ENCODE assay signal across 13 mouse cellular contexts in the genomic region with DNA sequence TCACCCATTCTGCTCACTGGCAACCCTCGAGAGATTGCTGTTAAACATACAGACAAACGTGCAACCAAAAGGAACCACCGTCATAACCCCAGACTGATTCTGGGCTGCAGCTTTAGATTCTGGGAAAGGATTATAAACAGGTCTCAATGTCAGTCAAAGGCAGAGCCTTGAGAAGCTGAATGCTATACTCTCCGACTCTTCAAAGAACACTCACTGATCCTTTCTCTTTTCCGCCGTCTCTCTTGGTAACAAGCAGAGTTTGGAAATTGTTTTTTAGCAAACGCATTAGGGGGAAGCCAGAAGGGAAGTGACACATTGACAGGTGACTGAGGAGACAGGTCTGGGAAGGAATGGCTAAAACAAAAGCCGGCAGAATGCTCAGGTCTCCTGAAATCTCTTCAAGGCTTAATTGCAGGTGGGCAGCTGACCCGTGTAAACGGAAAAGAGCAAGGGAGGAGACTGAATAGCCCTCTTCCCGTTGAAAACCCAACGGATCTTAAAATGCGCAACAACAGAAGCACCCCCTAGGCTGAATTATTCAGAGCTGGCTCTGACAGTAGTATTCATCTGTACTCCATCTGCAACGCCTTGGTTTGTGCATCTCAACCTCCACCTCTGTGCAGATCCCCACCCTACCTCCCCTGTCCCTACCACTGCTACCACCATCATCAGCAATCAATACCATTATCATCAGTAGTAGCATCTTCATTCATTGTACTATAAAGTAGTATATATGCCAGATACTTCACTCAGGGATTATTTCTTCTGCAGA.
"Had no signal": no experiment of that assay in that cellular context is flagged by ENCODE, and none has a peak within 500 bp of the region (broad histone marks: within the 10 kb centered on the region; RNA-seq: fewer than 3 reads in every experiment).

No protein-coding gene starts in this region.

- H3K27ac ChIP-seq: layer of hippocampus, adult 2 months; limb, embryonic 13.5 days; liver, embryonic 14.5 days; neural tube, embryonic 13.5 days had no signal

- H3K36me3 ChIP-seq: limb, embryonic 13.5 days; neural tube, embryonic 13.5 days had no signal

- H3K9ac ChIP-seq: limb, embryonic 13.5 days; liver, embryonic 14.5 days; neural tube, embryonic 13.5 days had no signal

- H3K4me3 ChIP-seq: layer of hippocampus, adult 2 months; limb, embryonic 13.5 days; neural tube, embryonic 13.5 days had no signal

- H3K27me3 ChIP-seq: limb, embryonic 13.5 days; neural tube, embryonic 13.5 days had no signal

- H3K4me2 ChIP-seq: limb, embryonic 13.5 days; neural tube, embryonic 13.5 days had no signal

- H3K4me1 ChIP-seq: limb, embryonic 13.5 days; neural tube, embryonic 13.5 days had no signal

- DNase-seq: kidney, postnatal 10 days; kidney, postnatal 4 days; left cerebral cortex, postnatal 4 days; lung, adult 18-20 months; retina, postnatal 1 day; right cerebral cortex, postnatal 4 days; spleen, adult 18-20 months; thymus, adult 18-20 months; thymus, postnatal 14 days had no signal

- H3K9me3 ChIP-seq: limb, embryonic 13.5 days; neural tube, embryonic 13.5 days had no signal
